Mouse (Mus musculus): ENCODE results near the gene Erc1.

DNA sequence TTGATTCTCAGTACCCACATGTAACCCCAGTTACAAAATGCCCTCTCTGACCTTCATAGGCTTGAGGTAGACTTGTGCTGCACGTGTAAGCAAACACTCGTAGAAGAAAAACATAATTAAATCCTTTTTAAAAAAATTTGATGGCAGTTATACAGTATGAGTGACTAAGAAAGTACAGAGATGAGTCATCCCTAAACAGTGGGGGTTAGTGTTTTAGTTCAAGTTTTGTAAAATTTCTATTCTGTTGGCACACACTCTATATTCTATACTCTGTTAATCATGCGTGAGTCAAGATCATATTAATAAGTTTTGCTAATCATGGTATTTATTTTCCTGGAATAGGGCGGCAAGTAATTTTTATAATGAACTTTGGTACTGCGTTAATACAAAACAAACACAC is 155.2 kb downstream of the Erc1 start:
- no peak for TF ChIP-seq CTCF (IDR thresholded peaks at IDR 0.05; ENCODE audit: low read depth)
- no peak for TF ChIP-seq EP300 (IDR thresholded peaks at IDR 0.05; ENCODE audit: low read depth)

Data from liver, embryonic 14.5 days (tissue).